Mouse (Mus musculus): ENCODE measurements around the gene Nol12. TPM values are rescaled to one million over a fixed set of nuclear protein-coding genes. Genes with fewer than 3 reads are reported as not detected.

The Nol12 gene
- polyA plus RNA-seq (2017; shearing (Covaris generic)) = 61.0 TPM

GRCm38 (mm10) chr15:78934784-78935320 is at the start of gene Nol12:
TSS of gene Nol12 (plus strand) at chr15:78934933.

DNA sequence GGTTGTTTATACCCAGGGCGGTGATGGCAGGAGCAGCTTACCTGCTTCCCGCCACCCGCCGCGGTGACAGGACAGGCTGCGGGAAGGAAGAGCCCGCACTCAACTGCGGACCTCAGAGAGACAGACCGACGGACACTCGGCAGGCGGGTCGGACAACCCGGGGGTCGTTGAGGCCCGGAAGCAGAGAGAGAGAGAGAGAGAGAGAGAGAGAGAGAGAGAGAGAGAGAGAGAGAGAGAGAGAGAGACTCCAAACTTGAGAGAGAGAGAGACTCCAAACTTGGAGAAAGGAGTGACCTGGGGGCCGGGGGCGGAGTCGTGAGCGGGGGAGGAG is 35.4 kb upstream of the Nol12 start, which contains the start of gene Gm49510:
TSS of gene Gm49510 (plus strand) at position 259 of the 331 bp plus-strand sequence.

GRCm38 (mm10) chr15:78899740-78900584 is 34.8 kb upstream of the Nol12 start, which contains the start of gene Sh3bp1:
TSS of gene Sh3bp1 (plus strand) at chr15:78899768.

DNA sequence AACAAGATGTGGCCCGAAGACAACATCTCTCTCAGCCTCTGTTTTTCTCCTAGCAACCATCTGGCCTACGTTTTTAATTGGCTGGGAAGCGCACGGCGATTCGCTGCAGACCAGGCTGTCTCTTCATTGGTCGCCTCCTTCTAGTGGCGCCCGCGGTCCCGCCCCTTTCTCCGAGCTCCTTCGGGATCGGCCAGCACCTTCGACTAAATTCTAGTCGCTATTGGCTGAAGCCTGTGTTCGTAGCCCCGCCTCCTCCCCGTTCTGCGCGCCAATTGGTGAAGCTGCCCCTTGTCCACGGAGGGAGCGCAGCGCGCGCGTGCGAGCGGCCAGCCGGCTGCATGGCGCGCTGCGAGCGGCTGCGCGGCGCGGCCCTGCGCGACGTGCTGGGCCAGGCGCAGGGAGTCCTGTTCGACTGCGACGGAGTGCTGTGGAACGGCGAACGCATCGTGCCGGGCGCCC is 21.1 kb upstream of the Nol12 start, which contains the start of gene Pdxp:
TSS of gene Pdxp (plus strand) at position 288 of the 459 bp plus-strand sequence.

DNA sequence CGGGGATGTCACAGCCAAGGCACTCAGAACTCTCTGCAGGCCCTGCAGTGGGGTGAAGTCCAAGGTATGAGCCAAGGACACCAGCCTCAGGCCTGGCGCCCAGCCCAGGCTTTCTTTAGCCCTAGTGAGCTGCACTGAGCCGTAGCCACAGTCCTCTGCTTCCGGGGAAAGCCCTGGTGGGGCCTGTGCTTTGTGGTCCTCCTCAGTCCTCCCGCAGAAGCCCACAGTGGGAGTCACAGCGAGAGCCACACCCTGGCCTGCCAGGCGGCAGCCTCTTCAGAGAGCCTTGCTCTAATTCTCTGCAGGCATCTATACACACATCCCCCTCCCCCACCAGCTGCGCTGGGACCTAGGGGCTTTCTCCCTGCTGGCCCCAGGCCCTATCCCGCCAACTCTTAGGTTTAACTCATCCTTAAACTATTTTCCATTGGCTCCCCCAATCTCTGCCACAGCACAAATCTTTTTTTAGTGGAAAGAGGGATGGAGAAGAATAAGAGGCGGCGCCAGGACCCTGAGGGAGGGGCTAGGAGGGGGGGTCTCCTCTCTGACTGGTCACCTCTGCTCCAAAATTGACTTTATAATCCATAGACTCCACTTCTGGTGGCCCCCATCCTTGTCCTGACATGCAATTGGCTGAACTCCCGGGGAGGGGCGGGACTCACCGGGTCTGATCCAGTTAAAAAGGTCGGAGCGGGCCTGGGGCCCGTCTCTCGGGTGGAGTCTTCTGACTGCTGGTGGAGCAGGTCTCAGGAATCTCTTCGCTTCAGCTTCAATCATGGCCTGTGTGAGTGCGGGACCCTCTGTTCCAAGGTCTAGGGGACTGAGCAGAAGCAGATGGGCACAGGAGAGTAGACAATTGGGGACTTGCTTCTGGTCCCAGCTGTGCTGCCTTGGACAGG is 8.5 kb upstream of the Nol12 start, which contains the start of gene Lgals1:
TSS of gene Lgals1 (plus strand) at position 705 of the 899 bp plus-strand sequence.

DNA sequence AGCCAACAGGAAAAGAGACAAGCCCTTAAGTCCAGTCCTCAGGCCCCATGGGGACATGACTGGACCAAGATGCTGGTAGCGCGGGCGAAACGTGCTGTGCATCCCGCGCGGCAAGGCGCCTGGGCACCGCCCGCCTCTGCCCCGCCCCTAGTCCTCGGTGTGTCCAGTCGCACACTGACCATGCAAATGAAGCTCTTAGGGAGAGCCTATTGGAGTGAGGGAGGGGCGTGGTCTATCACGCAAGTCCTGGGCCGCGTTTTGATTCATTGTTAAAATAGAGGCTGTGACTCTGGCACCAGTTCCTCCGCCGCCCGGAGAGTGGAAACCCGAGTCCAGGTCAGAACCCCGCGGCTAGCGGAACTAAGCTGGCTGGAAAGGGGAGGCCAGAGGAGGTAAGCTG is 12.9 kb downstream of the Nol12 start, which contains the start of gene Triobp:
TSS of gene Triobp (plus strand) at position 68 of the 400 bp plus-strand sequence.

Other genes starting within 250 kb of the Nol12 start
- not detected for gene Elfn2, start 216.2 kb upstream of the Nol12 start, polyA plus RNA-seq (2017; shearing (Covaris generic))
- gene Mfng, start 161.5 kb upstream of the Nol12 start, polyA plus RNA-seq (2017; shearing (Covaris generic)) = 175 TPM
- gene Card10, start 131.9 kb upstream of the Nol12 start, polyA plus RNA-seq (2017; shearing (Covaris generic)) = 0.06 TPM
- not detected for gene Cdc42ep1, start 92.3 kb upstream of the Nol12 start, polyA plus RNA-seq (2017; shearing (Covaris generic))
- gene Lgals2, start 79.4 kb upstream of the Nol12 start, polyA plus RNA-seq (2017; shearing (Covaris generic)) = not detected
- gene Gga1, start 57.7 kb upstream of the Nol12 start, polyA plus RNA-seq (2017; shearing (Covaris generic)) = 75.5 TPM
- gene Gm49510, start 35.3 kb upstream of the Nol12 start, polyA plus RNA-seq (2017; shearing (Covaris generic)) = not detected
- gene Sh3bp1, start 35.2 kb upstream of the Nol12 start, polyA plus RNA-seq (2017; shearing (Covaris generic)) = 225 TPM
- gene Pdxp, start 21.0 kb upstream of the Nol12 start, polyA plus RNA-seq (2017; shearing (Covaris generic)) = 1.3 TPM
- 462 TPM for gene Lgals1, start 8.2 kb upstream of the Nol12 start, polyA plus RNA-seq (2017; shearing (Covaris generic))
- 48.6 TPM for gene Triobp, start 12.8 kb downstream of the Nol12 start, polyA plus RNA-seq (2017; shearing (Covaris generic))
- gene H1f0, start 93.5 kb downstream of the Nol12 start, polyA plus RNA-seq (2017; shearing (Covaris generic)) = 31.2 TPM
- gene Galr3, start 107.0 kb downstream of the Nol12 start, polyA plus RNA-seq (2017; shearing (Covaris generic)) = not detected
- 5.8 TPM for gene Ankrd54, start 128.0 kb downstream of the Nol12 start, polyA plus RNA-seq (2017; shearing (Covaris generic))
- gene Eif3l, start 140.2 kb downstream of the Nol12 start, polyA plus RNA-seq (2017; shearing (Covaris generic)) = 191 TPM
- 13.6 TPM for gene Micall1, start 174.0 kb downstream of the Nol12 start, polyA plus RNA-seq (2017; shearing (Covaris generic))
- gene Polr2f, start 206.1 kb downstream of the Nol12 start, polyA plus RNA-seq (2017; shearing (Covaris generic)) = 220 TPM
- 2.2 TPM for gene 1700088E04Rik, start 206.3 kb downstream of the Nol12 start, polyA plus RNA-seq (2017; shearing (Covaris generic))
- not detected for gene Sox10, start 230.3 kb downstream of the Nol12 start, polyA plus RNA-seq (2017; shearing (Covaris generic))